Mouse (Mus musculus): ENCODE data around the gene Dgki.
A peak's percentile ranks its signal among the peaks of the same experiment; 100 is the strongest.

Gene Dgki

DNA sequence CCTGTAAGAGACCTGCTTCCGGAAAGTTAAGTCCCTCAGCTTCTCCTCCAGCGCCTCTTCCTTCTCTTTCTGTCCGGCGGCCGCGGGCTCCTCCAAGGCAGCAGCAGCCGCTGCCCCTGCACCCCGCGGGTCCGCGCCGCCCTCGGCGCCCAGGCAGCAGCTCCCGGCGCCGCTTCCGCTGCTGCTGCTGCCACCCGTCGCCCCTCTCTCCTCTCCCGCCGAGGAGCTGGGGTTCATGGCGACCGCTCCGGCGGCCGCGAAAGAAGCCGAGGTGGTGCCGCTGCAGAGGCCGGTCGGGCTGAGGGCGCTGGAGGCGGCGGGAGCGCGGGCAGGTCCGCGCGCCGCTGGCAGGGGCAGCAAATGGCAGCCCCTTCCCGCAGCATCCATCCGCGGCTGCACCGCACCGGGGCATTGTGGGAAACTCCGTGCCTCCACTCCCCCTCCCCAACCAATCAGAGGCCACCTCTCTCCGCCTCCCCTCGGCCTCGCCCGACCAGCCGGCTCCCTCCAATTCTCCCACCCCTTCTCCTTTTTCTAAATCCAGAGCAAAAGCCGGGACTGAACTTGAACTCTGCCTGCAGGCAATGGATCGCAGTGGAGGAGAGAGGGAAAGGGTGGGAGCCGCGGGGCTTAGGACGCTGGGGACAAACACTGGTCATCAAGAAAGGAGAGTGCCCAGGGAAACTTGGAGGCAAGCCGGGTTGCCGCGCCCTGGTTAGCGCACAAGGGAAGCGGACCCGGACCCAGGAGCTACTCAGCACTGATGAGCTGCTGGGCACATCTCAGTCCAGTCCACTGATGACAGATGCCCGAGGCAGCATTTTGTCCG is at the start of gene Dgki:
Gene Dgki (minus strand): TSS at position 623 of the 829 bp plus-strand sequence.
- peak; percentile 84 for DNase-seq

DNA sequence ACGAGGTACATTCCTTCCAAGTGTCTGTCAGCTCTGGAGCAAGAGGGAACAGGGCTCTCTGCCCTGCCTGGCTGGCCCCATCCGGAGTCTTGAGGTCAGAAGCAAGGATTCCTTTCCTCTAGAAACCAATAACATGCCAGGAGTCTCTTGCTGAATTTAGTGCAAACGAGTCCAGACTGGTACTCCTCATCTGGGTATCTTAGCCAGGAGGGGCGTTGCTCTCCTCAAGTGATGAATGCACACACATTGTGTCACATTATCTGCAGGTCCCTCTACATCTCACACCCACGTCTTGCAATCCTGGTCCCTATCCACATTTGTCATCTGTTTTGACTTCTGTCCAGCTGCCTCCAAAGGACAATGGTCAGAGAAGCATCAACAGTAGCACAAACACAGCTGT is 47.6 kb upstream of the Dgki start:
- DNase-seq, result no peak

DNA sequence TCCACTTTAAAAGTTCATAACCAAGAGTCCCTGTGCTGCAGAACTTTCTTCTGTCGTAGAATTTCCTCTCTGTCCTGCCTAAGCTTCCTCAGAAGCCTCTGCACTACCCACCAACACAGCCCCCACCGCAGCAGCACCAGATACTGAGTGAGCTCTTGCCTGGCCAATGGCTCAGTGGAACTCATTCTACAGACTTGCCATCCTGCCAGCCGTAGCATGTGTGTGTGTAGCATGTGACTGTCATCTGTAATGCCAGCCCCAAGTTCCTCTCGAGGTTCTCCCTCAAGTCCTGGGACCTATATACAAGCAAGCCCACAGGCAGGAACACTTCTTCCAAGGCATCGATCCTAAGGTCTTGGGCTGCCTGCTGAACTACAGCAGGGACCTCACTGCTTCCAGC is 38.1 kb upstream of the Dgki start:
- no peak for DNase-seq

DNA sequence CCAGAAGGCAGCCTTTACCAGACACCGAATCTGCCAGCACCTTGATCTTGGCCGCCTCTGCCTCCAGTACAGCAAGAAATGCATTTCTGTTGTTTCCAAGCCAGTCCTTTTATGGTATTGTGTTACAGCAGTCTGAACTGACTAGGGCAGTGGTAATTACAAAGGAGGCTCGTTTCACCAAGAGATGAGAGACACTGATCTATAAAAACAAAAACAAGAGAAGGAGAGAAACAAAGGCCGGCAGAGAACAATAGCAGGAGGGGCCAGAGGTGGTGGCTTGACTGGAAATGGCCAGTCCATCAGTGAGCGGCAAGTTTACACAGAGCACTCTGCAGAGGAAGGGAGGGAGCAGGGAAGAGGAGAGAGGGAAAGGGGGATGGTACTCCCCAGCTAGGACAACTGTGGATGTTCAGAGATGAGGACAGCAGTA is 36.9 kb upstream of the Dgki start:
- no peak for DNase-seq

DNA sequence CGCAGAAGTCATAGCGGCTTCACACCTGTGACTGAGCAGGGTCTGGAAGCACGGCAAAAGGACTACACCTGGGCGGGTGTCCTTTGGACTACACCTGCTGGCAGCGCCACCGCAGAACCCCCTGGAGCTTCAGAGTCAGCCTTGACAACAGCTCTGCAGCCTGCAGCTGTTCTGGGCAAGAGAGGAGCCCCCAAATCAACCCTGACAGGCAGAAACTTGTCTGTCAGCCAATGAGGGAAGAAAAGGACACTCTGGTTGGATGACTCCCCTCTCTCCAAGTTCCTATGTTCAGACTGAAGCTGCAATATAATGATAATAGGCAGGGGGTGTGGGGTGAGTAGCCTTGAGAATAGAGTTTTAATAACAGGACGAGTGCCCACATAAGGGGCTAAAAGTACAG is 36.4 kb upstream of the Dgki start:
- DNase-seq, result no peak

DNA sequence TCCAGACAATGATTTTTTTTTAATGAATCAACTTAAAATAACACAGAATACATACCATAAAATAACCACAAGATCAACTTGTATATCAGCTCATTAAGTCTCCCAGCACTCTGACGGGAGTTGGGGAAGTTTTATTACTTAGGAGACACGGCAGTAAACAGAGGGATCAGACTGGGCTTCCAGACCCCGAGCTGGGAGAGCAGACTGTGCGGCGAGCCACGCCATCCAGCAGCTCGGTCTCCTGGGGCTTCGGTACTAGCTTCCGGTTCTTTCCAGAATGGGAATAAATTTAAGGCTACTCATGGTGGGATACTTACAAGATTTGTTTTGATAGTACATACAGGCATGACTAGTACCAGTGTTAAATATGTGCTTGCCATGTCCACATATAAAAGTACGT is 32.9 kb upstream of the Dgki start:
- no peak for DNase-seq

DNA sequence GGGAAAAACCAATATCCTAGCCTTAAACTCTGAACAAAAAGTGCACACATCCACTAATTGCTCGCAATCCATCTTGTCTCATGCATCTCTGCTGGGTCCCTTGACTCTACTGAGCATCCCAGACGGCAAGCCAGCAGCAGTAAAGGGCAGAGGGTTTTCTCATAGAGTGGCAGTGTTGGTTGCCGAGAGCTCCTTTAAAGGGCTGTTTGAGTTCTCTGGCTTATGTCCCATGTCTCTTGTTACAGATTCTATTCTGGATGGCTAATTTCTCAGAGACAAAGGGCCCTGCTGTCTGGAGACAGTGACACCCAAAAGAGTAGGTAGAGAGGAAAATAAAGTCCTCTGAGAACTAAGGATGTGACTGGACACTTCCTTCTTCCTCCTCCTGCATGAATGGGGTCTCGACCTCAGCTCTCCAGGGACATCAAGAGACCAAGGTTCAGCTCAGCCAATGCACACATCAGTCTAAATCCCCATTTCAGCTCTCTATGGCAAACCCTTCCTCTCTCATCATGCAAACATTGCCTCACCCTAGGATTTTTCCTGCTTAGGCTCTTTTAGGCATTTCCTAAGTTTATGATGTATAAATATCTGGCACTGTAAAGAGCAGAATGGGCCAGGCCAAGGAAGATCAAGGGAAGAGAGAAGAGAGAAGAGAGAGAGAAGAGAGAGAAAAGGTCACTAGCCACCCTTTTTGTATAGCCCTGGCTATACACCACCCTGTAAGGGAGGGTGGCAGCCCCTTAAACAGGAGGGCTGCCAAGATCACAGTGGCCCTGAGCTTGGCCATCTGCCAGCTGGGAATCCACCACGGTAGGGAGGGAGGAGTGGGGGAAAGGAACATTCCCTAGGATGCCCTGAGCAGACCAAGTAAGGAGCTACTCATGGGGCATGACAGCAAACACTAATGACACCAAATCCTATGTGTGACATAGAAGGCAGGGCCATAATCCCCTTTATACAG is 30.2 kb upstream of the Dgki start:
- DNase-seq, result no peak

DNA sequence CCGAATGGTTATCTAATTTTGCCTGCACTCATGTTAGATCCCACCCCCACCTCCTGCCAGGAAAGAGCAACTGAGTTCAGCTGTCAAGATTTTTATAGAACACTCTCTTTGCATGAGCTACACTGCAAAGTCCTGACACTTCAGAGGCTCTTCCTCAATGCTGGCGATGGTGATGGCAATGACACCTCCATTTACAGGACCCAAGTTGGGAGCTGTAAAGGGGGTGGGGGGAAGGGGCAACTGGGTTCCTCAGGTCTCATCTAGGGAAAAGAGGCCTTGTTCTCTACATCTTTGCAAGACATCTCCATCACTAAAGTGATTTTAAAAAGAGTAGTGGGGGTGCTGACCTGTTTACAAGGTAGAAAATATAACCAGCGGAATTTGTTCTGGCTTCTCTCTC is 29.4 kb upstream of the Dgki start:
- no peak for DNase-seq

DNA sequence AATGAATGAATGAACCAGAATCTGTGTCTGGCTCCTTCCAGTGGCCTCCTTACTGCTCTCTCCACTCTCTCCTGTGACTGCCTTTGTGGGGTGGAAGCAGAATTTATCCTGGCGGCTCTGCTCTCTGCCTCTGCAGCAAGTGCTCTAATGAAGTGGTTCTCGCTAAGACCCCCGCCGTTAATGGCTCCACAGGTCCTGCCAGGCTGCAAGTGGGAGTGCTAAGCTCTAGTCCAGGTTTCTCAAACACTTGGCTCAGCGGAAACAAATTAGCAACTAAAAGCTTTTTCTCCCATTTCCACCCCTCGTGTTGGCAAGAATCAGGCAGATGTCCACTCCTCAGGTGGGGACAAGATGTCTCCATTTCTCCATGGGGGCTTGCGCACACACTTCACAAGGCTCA is 28.7 kb upstream of the Dgki start:
- no peak for DNase-seq

DNA sequence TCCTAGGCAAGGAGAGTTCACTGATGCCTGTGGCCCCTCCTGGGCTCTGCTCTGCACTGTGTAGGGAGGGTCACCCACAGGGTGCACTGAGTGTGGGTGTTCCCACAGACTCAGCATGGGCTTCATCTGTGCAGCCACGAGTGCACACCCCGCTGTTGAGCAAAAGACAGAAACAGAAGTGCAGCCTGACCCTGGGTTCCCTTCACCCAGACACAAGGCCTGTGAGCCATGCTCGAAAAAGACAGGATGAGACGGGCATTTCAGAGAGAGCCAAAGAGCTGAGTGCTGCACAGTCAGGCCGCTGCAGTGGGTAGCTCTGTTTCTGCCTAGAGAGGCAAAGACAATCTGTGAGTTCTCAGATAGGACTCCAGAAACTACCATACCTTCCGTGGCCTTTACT is 27.5 kb upstream of the Dgki start:
- no peak for DNase-seq

DNA sequence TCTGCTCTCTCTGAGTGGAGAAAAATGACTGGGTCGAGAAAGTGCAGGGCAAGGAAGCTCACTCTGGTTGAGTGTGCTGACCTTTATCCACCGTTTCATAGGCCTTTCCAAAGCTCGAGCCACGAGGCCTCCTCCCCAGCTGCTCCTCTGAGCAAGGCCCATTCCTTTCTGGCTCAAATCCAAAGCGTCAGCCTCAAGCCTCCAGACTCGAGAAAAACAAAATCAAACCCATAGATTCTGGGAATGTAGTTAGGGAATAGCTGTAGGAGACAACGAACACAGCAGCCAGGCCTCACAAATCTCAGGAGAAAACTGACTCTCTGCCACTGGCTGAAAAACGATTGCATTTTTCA is 26.6 kb upstream of the Dgki start:
- no peak for DNase-seq

DNA sequence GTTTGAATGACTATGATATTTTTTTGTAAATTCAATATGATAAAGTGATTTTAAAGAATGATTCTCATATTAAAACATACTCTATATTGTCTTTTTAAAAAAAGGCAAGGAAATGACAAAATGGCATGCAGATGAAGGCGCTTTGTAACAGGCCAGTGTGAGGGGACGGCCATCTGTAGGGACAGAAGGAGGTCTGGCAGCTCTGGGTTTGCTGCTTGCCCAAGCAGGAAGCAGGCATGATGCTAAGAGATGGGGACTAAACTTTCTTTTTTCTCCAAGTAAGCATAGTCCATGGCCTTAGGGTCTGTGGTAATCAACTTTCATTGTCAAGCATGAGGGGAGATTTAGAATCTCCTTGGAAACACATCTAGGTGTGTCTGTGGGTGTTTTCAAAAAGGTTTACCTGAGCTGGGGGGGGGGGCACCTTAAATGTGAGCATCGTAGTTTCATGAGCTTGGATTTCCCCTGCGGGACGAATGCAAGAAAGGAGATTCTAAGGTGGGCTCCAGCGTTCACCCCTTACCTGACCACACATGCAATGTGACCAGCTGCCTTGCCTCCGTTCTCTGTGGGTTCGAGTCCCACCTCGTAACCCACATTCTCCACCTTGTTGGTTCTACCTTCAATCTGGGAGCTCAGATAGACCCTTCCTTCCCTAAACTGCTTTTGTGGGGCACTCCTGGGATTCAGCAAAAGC is 26.1 kb upstream of the Dgki start:
- DNase-seq, result no peak

DNA sequence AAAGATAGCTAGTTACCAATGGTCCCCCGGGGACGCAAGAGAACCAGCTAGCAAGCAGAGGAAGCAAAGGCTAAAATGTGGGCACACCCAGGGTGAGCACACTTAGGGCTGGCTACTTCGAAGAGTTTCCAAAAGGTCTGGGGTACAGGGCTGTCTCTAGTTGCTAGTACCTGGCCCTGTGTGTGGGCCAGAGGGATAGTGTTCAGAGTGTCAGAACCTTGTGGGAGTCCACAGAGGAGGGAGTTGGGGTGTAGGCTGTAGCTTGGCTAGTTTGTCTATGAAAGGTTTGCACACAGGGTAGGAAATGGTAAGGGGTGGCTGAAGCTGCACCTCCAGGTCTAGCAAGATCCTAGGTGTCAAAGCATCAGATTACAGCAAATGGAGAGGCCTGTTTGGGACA is 25.1 kb upstream of the Dgki start:
- no peak for DNase-seq

DNA sequence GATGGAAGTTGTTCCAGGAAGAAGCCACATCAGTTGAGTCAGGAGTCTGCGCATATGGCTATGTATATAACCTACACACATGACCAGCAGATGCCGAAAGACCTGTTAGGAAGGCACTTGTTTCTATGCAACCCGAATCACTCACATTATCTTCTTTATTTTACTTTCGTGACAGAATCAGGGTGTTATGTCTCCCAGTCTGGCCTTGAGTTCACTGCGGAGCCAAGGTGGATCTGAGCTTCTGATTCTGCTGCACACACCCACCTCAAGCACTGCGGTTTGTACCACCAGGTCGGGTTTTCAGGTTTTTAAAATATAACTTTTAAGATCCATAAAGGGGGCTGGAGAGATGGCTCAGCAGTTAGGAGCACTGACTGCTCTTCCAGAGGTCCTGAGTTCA is 22.7 kb upstream of the Dgki start:
- no peak for DNase-seq

DNA sequence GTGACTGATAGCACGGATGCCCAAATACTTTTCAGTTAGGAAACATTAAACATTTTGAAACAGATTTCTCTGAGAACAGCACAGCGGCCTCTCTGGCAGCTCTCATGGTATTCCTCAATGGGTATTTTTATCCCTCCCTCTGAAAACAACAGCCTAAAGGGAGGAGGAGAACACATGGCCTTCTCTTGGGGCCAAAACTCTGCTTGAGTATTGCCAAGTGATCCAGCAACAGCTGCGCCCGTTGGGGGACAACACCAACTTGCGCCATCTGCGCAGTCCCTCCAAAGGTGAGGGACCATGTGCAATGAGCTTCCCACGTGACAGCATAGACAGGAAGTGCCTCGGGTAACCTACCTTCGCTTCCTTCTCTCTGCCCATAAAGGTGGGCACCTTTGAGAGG is 22.1 kb upstream of the Dgki start:
- no peak for DNase-seq

DNA sequence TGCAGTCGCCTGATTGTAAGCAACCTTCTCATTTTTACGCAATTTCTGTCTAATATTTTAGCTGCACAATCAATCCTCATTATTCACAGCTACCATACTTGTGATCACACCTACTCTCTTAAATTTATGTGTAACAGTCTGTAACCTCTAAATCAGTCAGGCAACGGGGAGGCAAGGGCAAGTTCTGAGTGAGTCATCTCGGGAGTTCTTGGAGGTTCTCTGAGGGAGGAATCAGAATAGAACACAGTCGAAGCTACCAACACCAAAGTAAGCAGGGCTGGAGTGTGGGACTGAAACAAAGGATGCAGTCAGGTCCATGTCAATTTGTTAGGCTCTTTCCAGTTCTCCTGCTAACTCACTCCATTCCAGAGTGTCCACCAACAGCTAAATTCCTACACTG is 17.9 kb upstream of the Dgki start:
- no peak for DNase-seq

DNA sequence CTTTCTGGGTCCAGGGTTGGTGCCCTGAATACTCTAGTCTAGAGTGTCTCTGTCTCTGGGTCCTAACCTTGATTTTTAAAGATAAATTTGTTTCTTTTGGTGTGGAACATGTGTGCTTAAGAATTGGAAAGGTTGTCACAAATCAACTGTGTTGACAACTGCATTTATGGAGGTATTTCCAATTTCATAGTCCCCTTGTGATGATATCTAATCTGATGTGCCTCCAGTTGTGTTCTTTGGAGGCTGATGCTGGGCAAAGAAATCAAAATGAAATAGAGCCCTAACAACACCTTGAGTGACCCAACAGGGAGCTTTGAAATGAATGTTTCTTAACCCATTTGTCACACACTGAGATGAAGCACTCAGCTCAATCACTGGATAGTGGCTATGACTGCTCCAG is 15.5 kb upstream of the Dgki start:
- DNase-seq, result no peak

DNA sequence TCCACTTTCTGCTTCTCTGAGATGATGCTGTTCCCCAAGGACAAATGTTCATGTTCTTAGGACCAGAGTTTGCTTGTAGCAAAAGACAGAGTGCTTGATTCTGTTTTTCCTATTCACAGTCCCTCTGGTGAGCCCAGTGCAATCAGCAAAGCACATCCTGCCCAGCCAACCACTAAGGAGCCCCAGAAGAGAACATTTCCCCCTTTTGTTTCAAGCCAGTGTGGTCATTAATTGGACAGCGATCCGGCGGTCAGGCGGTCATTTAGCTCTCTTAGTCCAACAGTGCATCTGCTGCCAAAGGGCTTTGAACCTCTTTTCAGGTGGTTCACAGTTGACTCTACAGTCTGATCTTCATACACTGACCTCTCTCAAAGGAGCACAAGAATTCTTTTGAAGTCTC is 10.6 kb upstream of the Dgki start:
- DNase-seq, result no peak

DNA sequence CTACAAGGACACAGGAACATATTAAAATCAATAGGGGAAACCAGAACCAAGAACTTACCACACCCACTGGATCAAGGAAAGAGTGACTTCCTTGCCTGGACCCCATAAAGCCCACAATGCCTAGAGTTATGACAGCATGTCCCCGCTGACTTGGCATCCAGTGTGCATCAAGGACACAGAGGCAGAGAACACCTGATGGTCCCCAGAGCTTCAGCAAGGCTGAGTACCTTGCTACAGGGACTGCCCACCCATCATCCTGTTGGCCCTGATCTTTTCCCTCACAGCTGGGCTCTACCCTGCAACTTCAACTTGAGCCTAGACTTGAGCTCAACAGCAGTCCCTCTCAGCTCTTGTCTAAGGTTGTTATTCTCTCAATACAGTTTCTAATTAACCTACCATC is 6.6 kb upstream of the Dgki start:
- DNase-seq, result no peak

DNA sequence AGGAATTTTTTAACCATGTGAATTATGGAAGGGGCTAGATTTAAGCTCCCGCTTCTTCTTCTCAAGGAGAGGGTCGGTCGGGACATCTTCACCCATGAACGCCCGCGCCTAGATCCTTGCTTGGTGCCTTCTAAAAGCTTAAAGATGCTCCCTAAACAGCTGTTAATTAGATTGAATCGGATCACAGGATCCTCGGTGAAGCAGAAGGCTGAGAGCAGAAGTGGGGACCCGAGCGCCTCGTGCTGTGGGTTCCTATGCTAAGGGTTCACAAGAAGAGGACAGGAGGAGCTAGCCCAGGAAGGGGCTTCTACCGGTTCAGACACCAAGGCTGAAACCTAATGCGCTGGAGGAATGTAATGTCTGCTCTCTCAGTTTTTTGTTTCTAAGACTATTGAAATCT is 508 bp upstream of the Dgki start:
- DNase-seq, result no peak

DNA sequence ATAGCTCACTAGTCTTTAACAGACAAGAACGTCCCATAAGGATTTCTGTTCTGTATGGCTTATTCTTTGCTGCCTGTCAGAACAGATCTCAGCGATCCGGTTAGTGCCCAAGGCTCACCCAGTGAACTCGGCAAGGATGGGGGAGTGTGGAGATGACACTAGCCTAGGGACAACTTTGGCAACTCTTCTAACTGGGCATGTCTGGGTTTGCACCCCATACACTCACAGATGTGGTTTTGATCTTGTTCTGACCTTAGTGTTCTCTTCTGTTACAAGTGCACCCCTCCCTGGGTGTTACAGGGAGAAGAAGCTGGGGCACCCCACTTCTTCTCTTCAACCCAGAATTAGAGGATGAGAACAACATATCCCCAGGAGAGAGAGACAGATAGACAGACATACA is 1.0 kb downstream of the Dgki start:
- DNase-seq, result peak; percentile 14

DNA sequence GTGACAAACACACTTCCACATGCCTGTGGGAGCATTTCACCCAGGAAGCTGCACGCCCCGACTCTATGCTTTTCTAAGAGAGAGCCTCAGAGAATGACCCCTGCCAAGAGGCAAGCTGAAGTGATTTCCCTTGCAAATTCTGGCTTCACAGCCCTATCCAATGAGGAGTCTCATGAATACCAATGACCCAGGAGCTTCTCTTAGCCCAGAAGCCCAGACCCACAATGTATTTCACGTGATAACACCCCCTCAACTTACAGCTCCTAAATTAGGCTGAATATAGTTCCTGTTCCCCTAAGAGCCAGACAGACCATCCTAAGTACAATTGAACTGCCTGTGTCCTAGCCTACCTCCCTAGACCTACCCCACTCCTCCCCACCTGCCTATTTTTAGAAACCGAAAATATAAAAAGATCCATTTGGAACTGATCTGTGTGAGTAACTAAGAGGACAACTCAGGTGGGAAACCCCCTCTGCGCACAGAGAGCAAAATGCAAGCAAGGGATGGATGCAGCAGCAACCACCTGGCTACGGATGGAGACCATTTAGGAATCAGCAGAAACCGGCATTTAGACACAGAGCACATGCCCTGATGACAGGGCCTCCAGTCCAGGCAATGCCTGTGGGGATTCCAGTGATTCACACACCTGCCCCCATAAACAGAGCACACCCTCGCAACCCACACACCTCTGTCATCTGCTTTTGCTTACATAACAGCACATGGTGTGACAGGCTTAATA is 2.1 kb downstream of the Dgki start:
- peak; percentile 16 for DNase-seq

DNA sequence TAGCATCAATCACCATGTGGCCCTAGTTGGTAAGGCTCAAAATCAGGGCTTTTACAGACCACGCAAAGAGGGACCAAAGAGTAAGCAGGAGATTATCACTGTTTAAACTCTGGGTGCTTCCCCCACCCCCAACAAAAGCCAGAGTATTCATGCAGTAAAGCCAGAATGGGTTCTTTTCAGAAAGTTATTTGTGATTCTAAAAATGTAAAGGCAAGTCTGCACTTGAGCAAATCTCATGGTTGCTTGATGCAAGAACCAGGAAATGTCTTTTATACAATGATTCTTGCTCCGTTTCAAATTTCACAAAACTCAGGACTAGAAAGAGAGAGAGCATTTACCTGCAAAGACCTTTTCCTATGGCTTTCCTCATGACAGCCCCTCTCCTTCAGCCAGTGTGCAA is 7.9 kb downstream of the Dgki start:
- DNase-seq, result no peak
